Mouse (Mus musculus) midbrain, embryonic 10.5 days (tissue): Measurements from ENCODE around the gene Ptpn18. TPM values are rescaled to one million over a fixed set of nuclear protein-coding genes. Genes with fewer than 3 reads are reported as not detected.
"Not testable (repeated sequence)": the region's sequence is repeated elsewhere in the genome, so short reads cannot be mapped to it uniquely, and the experiment has no call there.

Source experiments
- DNase-seq: peaks from one replicate; pipeline ENCODE4 v3.0.0-alpha.2; 2017; ENCODE audit warnings: low spot score
- H3K27ac ChIP-seq: fragments of 300-500 bp; sonication (generic); replicated peaks from 2 replicates; pipeline ENCODE4 v1.5.1; 2016; ENCODE audit warnings: mild to moderate bottlenecking
- H3K27me3 ChIP-seq: fragments of 300-500 bp; sonication (generic); 2 replicates; pipeline ENCODE4 v1.6.1; 2016; ENCODE audit warnings: low read depth, mild to moderate bottlenecking; ENCODE audit not compliant: poor library complexity, severe bottlenecking
- H3K36me3 ChIP-seq: fragments of 300-500 bp; sonication (generic); 2 replicates; pipeline ENCODE4 v1.6.1; 2016; ENCODE audit warnings: mild to moderate bottlenecking, moderate library complexity
- H3K4me1 ChIP-seq: fragments of 300-500 bp; sonication (generic); 2 replicates; pipeline ENCODE4 v1.6.1; 2016
- H3K4me3 ChIP-seq: fragments of 300-500 bp; sonication (generic); 2 replicates; pipeline ENCODE4 v1.5.1; 2016; ENCODE audit warnings: mild to moderate bottlenecking, moderate library complexity
- H3K9me3 ChIP-seq: fragments of 300-500 bp; sonication (generic); replicated peaks from 2 replicates; pipeline ENCODE4 v1.6.1; 2016; ENCODE audit warnings: mild to moderate bottlenecking
- WGBS: fragments of 180-500 bp; shearing (Covaris S2); methylation state at CpG from one replicate; pipeline ENCODE4 v1.1.7; 2016; 5-methylcytosine and 5-hydroxymethylcytosine counted together
- polyA plus RNA-seq: library from polyadenylated mRNA; unstranded; fragments of >200 nt; fragmentation: Nextera tagmentation; extraction: Ambion mirVana; gene quantifications from 2 replicates; pipeline ENCODE4 v1.2.1, GENCODE M21; 2016

Ptpn18 gene
- polyA plus RNA-seq, result 6.1 and 7.3 TPM in 2 replicates

- H3K36me3 ChIP-seq, result no peaks in the 10 kb centered on the region
- no peaks in the 10 kb centered on the region for H3K9me3 ChIP-seq
- no peak within 1 kb of the TSS; the same call in 1 of the 2 replicates for H3K27ac ChIP-seq
- peak within 1 kb of the TSS; percentile 69 for H3K4me3 ChIP-seq
- DNase-seq, result peak; percentile 90
- H3K4me1 ChIP-seq, result peaks cover 15% of the 10 kb centered on the region
- peaks cover 70% of the 10 kb centered on the region for H3K27me3 ChIP-seq
- WGBS, result under 1% methylated on average over 48 of the region's 48 CpGs
Measured at GRCm38 (mm10) chr1:34459284-34460060, at the start of gene Ptpn18. Gene Ptpn18 (plus strand): TSS chr1:34459762.

GRCm38 (mm10) chr1:34428466-34428865 is 31.1 kb upstream of the Ptpn18 start:
- no peak overlapping the region for H3K27ac ChIP-seq
- H3K27me3 ChIP-seq, result no peaks in the 10 kb centered on the region
- DNase-seq, result no peak
- peaks cover 42% of the 10 kb centered on the region for H3K9me3 ChIP-seq
- no peak overlapping the region for H3K4me3 ChIP-seq
- H3K36me3 ChIP-seq, result peaks cover 34% of the 10 kb centered on the region
- peaks cover 15% of the 10 kb centered on the region for H3K4me1 ChIP-seq
- WGBS, result 92% methylated on average over 2 of the region's 2 CpGs

DNA sequence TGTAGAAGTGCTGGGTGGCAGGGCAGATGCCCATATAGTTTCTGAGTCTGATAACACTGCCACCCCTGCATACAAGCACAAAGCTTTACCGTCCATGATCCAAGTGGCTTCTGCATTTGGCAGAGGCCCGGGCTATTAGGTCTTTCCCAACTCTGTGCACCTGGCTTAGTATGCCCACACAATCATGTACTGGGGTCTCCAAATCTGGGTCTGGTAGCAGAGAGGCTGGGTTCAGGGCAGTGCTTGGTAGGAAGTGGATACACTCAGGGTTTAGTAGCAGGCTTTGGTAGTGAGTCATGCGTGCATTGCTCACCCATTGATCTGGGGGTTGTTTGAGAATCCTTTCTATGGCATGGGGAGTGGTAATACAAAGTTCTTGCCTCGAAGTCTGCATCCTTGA is 30.3 kb upstream of the Ptpn18 start:
- peaks cover 42% of the 10 kb centered on the region for H3K9me3 ChIP-seq
- peaks cover 34% of the 10 kb centered on the region for H3K36me3 ChIP-seq
- H3K27me3 ChIP-seq, result no peaks in the 10 kb centered on the region
- H3K27ac ChIP-seq, result no peak overlapping the region
- WGBS, result 93% methylated on average over 4 of the region's 4 CpGs
- DNase-seq, result no peak
- H3K4me1 ChIP-seq, result peaks cover 23% of the 10 kb centered on the region
- H3K4me3 ChIP-seq, result no peak overlapping the region

GRCm38 (mm10) chr1:34430981-34431380 is 28.6 kb upstream of the Ptpn18 start:
- Histone ChIP-seq H3K27me3 (no peaks in the 10 kb centered on the region), H3K9me3 (peaks cover 42% of the 10 kb centered on the region), H3K4me1 (peaks cover 28% of the 10 kb centered on the region), H3K4me3 (no peak overlapping the region), H3K36me3 (peaks cover 34% of the 10 kb centered on the region), H3K27ac (no peak overlapping the region)
- 97% methylated on average over 3 of the region's 3 CpGs for whole genome bisulfite sequencing
- DNase-seq, result peak; percentile 6

- 96% methylated on average over 9 of the region's 9 CpGs for WGBS
- Histone ChIP-seq H3K9me3 (peaks cover 42% of the 10 kb centered on the region), H3K36me3 (peaks cover 34% of the 10 kb centered on the region), H3K4me3 (no peak overlapping the region), H3K4me1 (peaks cover 28% of the 10 kb centered on the region), H3K27me3 (no peaks in the 10 kb centered on the region), H3K27ac (no peak overlapping the region)
- no peak for DNase-seq
Measured at GRCm38 (mm10) chr1:34431431-34431830, 28.1 kb upstream of the Ptpn18 start.

- 34% methylated on average over 13 of the region's 13 CpGs for WGBS
- H3K4me3 ChIP-seq, result peak overlapping the region; percentile 66
- peak overlapping the region; percentile 88 for H3K27ac ChIP-seq
- peaks cover 28% of the 10 kb centered on the region for H3K4me1 ChIP-seq
- peaks cover 37% of the 10 kb centered on the region for H3K9me3 ChIP-seq
- H3K27me3 ChIP-seq, result no peaks in the 10 kb centered on the region
- peaks cover 42% of the 10 kb centered on the region for H3K36me3 ChIP-seq
- no peak for DNase-seq
Measured at GRCm38 (mm10) chr1:34432411-34432775, 27.2 kb upstream of the Ptpn18 start.

DNA sequence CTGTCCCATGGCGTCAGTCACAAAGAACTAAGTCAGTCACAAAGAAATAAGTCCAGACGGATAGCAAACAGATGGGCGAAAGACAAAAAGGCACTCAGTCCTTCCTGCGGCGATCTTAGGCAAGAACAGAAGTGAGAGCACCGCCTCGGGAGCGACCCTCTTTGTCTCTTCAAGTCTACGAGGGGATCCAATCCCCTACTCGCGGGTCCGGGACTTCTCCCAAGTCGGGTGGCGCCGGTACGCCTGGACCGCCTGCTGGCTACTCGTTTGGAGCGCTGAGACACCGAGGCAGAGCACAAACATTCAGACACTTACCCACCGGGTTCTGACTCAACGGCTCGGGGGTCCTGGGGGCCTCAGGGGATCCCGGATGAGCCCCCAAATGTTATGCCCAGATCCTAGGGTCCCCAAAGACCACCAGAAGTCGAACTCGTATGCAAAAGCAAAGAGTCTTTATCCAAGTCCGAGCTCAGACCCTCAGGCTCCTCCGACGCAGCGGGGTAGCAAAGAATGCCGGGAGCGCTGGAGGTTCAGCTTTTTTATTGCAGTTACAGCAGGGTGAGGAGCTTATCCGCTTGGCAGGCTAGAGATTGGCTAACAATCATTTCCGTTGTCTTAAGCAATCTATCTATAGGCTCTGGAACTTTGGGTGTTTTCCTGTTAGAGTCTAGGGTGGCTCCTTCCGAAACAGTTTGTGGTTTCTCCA is 26.6 kb upstream of the Ptpn18 start:
- H3K4me1 ChIP-seq, result peaks cover 28% of the 10 kb centered on the region
- WGBS, result 5% methylated on average over 35 of the region's 35 CpGs
- DNase-seq, result peak; percentile 77

GRCm38 (mm10) chr1:34433891-34434521 is 25.6 kb upstream of the Ptpn18 start:
- H3K9me3 ChIP-seq, result peaks cover 33% of the 10 kb centered on the region
- 7% methylated on average over 19 of the region's 19 CpGs for WGBS
- peaks cover 34% of the 10 kb centered on the region for H3K4me1 ChIP-seq
- H3K27ac ChIP-seq, result peak overlapping the region; percentile 90
- H3K4me3 ChIP-seq, result peak overlapping the region; percentile 66
- H3K27me3 ChIP-seq, result no peaks in the 10 kb centered on the region
- peak; percentile 43 for DNase-seq
- H3K36me3 ChIP-seq, result peaks cover 43% of the 10 kb centered on the region

More for the DNA sequence above, 26.6 kb upstream of the Ptpn18 start:
- peak overlapping the region; percentile 66 for H3K4me3 ChIP-seq
- peak overlapping the region; percentile 88 for H3K27ac ChIP-seq
- H3K36me3 ChIP-seq, result peaks cover 45% of the 10 kb centered on the region
- peaks cover 34% of the 10 kb centered on the region for H3K9me3 ChIP-seq
- H3K27me3 ChIP-seq, result no peaks in the 10 kb centered on the region

GRCm38 (mm10) chr1:34434660-34435160 is 24.9 kb upstream of the Ptpn18 start:
- peak; percentile 91 for DNase-seq
- H3K4me3 ChIP-seq, result peak overlapping the region; percentile 66
- H3K36me3 ChIP-seq, result peaks cover 36% of the 10 kb centered on the region
- WGBS, result under 1% methylated on average over 30 of the region's 30 CpGs
- H3K4me1 ChIP-seq, result peaks cover 34% of the 10 kb centered on the region
- H3K9me3 ChIP-seq, result peaks cover 26% of the 10 kb centered on the region
- peak overlapping the region; percentile 90 for H3K27ac ChIP-seq
- H3K27me3 ChIP-seq, result no peaks in the 10 kb centered on the region

DNA sequence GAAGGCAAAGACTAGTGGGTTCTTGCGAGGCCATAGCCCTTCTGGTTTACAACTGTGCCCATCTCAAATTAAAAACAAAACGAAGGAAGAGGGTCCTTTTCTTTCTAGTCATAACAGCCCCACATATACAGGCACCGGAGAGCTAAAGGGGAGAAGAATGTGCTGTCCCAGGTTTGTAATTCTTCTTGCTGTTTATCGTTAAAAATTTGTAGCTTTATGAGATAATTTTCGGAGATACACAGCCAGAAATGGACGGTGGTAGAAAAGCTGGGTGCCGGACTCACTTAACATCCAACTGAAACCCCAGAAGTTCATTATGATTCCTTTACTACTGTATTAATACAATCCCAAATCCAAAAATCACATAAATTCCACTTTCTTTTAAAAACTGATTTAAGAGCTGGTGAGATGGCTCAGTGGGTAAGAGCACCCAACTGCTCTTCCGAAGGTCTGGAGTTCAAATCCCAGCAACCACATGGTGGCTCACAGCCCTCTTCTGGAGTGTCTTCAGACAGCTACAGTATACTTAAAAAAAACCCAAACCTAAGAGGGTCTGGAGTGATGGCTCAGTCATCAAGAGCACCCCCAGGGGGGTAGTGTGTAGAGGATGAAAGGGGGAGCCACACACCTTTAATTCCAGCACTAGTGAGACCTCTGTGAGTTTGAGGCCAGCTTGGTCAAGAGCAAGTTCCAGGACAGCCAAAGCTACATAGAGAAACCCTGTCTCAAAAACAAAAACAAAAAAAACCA is 24.0 kb upstream of the Ptpn18 start:
- Histone ChIP-seq H3K4me3 (peak overlapping the region; percentile 66), H3K27ac (peak overlapping the region; percentile 90), H3K36me3 (peaks cover 27% of the 10 kb centered on the region), H3K9me3 (peaks cover 18% of the 10 kb centered on the region), H3K4me1 (peaks cover 38% of the 10 kb centered on the region), H3K27me3 (no peaks in the 10 kb centered on the region)
- no peak for DNase-seq
- 32% methylated on average over 8 of the region's 8 CpGs for WGBS

DNA sequence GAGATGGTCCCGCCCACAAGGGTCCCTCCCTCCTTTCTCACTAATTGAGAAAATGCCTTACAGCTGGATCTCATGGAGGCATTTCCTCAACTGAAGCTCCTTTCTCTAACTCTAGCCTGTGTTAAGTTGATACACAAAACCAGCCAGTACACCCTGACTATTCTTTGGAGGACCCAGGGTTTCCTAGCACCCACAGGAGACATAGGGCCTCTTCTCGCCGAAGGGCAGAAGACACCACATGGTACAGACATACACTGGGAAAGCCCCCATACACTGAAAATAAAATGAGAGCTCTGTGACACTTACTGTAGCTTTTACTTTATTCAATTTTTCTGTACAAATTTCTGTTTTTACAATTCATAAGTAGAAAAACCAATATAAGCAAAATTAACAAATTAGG is 23.2 kb upstream of the Ptpn18 start:
- Histone ChIP-seq H3K27me3 (no peaks in the 10 kb centered on the region), H3K36me3 (peaks cover 19% of the 10 kb centered on the region), H3K27ac (no peak overlapping the region), H3K4me1 (peaks cover 46% of the 10 kb centered on the region), H3K9me3 (peaks cover 10% of the 10 kb centered on the region), H3K4me3 (no peak overlapping the region)
- DNase-seq, result no peak
- WGBS, result 82% methylated on average over 3 of the region's 3 CpGs

GRCm38 (mm10) chr1:34437366-34437765 is 22.2 kb upstream of the Ptpn18 start:
- H3K27me3 ChIP-seq, DNase-seq: not testable (repeated sequence)
- H3K4me1 ChIP-seq, result peaks cover 45% of the 10 kb centered on the region

More at GRCm38 (mm10) chr1:34437366-34437765, 22.2 kb upstream of the Ptpn18 start:
- 93% methylated on average over 8 of the region's 8 CpGs for WGBS
- H3K27ac ChIP-seq, H3K4me3 ChIP-seq, H3K9me3 ChIP-seq: not testable (repeated sequence)
- peaks cover 20% of the 10 kb centered on the region for H3K36me3 ChIP-seq
